27 mouse cellular contexts compared by ENCODE assay signal in the genomic region with DNA sequence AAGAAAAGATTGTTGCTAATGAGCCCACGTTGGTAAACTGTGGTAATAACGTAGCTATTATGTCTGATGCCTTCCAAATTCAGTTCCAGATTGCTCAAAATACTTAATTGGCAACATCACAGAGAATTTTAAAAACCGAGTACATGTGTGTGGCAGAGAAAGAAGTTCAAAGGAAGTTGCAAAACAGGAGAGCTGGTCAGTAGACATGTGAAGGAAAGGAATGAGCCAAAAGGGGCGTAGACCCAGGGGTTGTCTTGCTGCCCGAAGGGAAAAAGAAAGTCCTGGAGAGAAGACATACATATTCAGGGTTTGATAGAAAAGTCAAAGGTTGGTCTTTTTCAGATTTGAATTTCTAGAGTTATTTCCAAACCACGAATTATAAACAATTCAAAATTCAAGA.
DNase-seq lines count a peak whose midpoint lies in the region; ATAC-seq and TF ChIP-seq lines count a peak whose summit lies in the region.
"Had no signal": no experiment of that assay in that cellular context is flagged by ENCODE, and none has a peak within 500 bp of the region (broad histone marks: within the 10 kb centered on the region; RNA-seq: fewer than 3 reads in every experiment).

No protein-coding gene starts in this region.

- ATAC-seq in liver, embryonic 11.5 days (replicated peaks; ENCODE audit: low FRiP score), result no peak
- peak; percentile 71 for ATAC-seq in megakaryocyte progenitor cell, adult 5-6 weeks (replicated peaks; ENCODE audit: poor library complexity)
- ATAC-seq: forebrain, embryonic 13.5 days; forebrain, embryonic 16.5 days; hindbrain, postnatal 0 days; inflammation-experienced regulatory T-cells, adult 6 months had no signal

- no peak for TF ChIP-seq POLR2A in liver, adult 2 months (IDR thresholded peaks at IDR 0.05; ENCODE audit: extremely low read depth, insufficient read depth, low read length)

- no peak overlapping the region for H3K4me2 ChIP-seq in liver, embryonic 11.5 days
- H3K4me2 ChIP-seq: forebrain, embryonic 13.5 days; heart, embryonic 11.5 days; heart, embryonic 15.5 days; hindbrain, embryonic 13.5 days had no signal

- no peak overlapping the region for H3K4me3 ChIP-seq in liver, adult 2 months (ENCODE audit: insufficient read depth, low read depth, low read length)
- H3K4me3 ChIP-seq in liver, embryonic 11.5 days (ENCODE audit: low read depth, low read length), result no peak overlapping the region
- H3K4me3 ChIP-seq: forebrain, embryonic 10.5 days; forebrain, embryonic 13.5 days; heart, embryonic 15.5 days; hindbrain, embryonic 10.5 days; hindbrain, embryonic 13.5 days had no signal

- H3K36me3 ChIP-seq in liver, adult 2 months (ENCODE audit: control insufficient read depth, insufficient read depth, low read length), result no peaks in the 10 kb centered on the region
- no peaks in the 10 kb centered on the region for H3K36me3 ChIP-seq in liver, embryonic 11.5 days (ENCODE audit: control insufficient read depth, insufficient read depth, low read length)
- H3K36me3 ChIP-seq: forebrain, embryonic 10.5 days; heart, embryonic 15.5 days; hindbrain, embryonic 10.5 days had no signal

- H3K9ac ChIP-seq in liver, adult 2 months (ENCODE audit: low read depth, low read length), result no peak overlapping the region
- no peak overlapping the region for H3K9ac ChIP-seq in liver, embryonic 11.5 days (ENCODE audit: low read depth, low read length)
- H3K9ac ChIP-seq: forebrain, embryonic 13.5 days; heart, embryonic 15.5 days; hindbrain, embryonic 13.5 days had no signal

- H3K79me2 ChIP-seq in liver, adult 2 months (ENCODE audit: control insufficient read depth, insufficient read depth, low read length), result no peaks in the 10 kb centered on the region

- no peak for TF ChIP-seq CTCF in liver, adult 2 months (IDR thresholded peaks at IDR 0.05; ENCODE audit: low read depth, low read length)

- H3K4me1 ChIP-seq in liver, adult 2 months (ENCODE audit: control insufficient read depth, insufficient read depth, low read length), result no peaks in the 10 kb centered on the region
- H3K4me1 ChIP-seq in liver, embryonic 11.5 days (replicated peaks; ENCODE audit: control insufficient read depth, insufficient read depth, low read length), result no peaks in the 10 kb centered on the region
- H3K4me1 ChIP-seq: heart, embryonic 15.5 days; hindbrain, embryonic 10.5 days; hindbrain, embryonic 13.5 days had no signal

- DNase-seq in liver, adult 2 months (ENCODE audit: extremely low read depth, low read depth, low spot score), result peak; percentile 20
- no peak for DNase-seq in liver, embryonic 11.5 days (ENCODE audit: low spot score)
- DNase-seq in retina, postnatal 1 day, result peak; percentile 56
- DNase-seq in retina, embryonic 14.5 days (ENCODE audit: low spot score), result no peak
- DNase-seq in NIH3T3 (ENCODE audit: low read depth), result peak; percentile 56
- no peak for DNase-seq in spleen, postnatal 10 days (ENCODE audit: low spot score in 2 of 2)
- no peak for DNase-seq in right cerebral cortex, postnatal 10 days (ENCODE audit: low spot score in 2 of 2)
- DNase-seq: adrenal gland, adult 8-10 months; adrenal gland, postnatal 25 days; cerebellum, adult 18-20 months; cerebellum, adult 9-10 months; cerebellum, postnatal 14 days; gastrocnemius, postnatal 10 days; gastrocnemius, postnatal 36 days; heart, adult 18-20 months; heart, postnatal 10 days; heart, postnatal 36 days had no signal

- H3K27ac ChIP-seq in liver, adult 2 months (replicated peaks; ENCODE audit: insufficient read depth, low read depth, low read length), result no peak overlapping the region
- H3K27ac ChIP-seq in liver, embryonic 11.5 days (ENCODE audit: low read depth, low read length), result no peak overlapping the region
- H3K27ac ChIP-seq: forebrain, embryonic 10.5 days; forebrain, embryonic 13.5 days; heart, embryonic 15.5 days; hindbrain, embryonic 10.5 days; hindbrain, embryonic 13.5 days; hindbrain, postnatal 0 days had no signal

- 80% methylated on average over 6 of the region's 6 CpGs for WGBS in liver, adult 2 months
- WGBS in liver, embryonic 11.5 days, result 71% methylated on average over 6 of the region's 6 CpGs

- H3K9me3 ChIP-seq in liver, embryonic 11.5 days (ENCODE audit: control insufficient read depth, low read length), result no peaks in the 10 kb centered on the region
- H3K9me3 ChIP-seq: forebrain, embryonic 10.5 days; forebrain, embryonic 13.5 days; heart, embryonic 15.5 days; hindbrain, embryonic 10.5 days; hindbrain, embryonic 13.5 days had no signal

- no peaks in the 10 kb centered on the region for H3K27me3 ChIP-seq in liver, adult 2 months (ENCODE audit: control insufficient read depth, insufficient read depth, low read length)
- H3K27me3 ChIP-seq in liver, embryonic 11.5 days (replicated peaks; ENCODE audit: control insufficient read depth, insufficient read depth, low read length), result no peaks in the 10 kb centered on the region
- H3K27me3 ChIP-seq: forebrain, embryonic 13.5 days; heart, embryonic 15.5 days; hindbrain, embryonic 13.5 days had no signal

Comparison
In these comparisons a context has a peak if more than half of its experiments do, and no peak if none do; other contexts are left out.
1. DNase-seq: peak in liver, adult 2 months (single experiment), retina, postnatal 1 day (single experiment) and NIH3T3 (single experiment); none in liver, embryonic 11.5 days (single experiment), retina, embryonic 14.5 days (single experiment), spleen, postnatal 10 days (0 of 2) and right cerebral cortex, postnatal 10 days (0 of 2).